Mouse (Mus musculus) kidney, adult 2 months (tissue): ENCODE results near the gene Scmh1. TPM values are rescaled to one million over a fixed set of nuclear protein-coding genes. Genes with fewer than 3 reads are reported as not detected.
A peak's percentile ranks its signal among the peaks of the same experiment; 100 is the strongest.

ENCODE experiments used
- DNase-seq: peaks from one replicate; pipeline ENCODE4 v3.0.0; 2021
- H3K27ac ChIP-seq: fragments of 200-500 bp; 2 replicates; pipeline ENCODE4 v1.5.1; 2012; ENCODE audit warnings: low read depth, low read length, control low read depth, inconsistent platforms; ENCODE audit not compliant: insufficient read depth
- H3K27me3 ChIP-seq: fragments of 200-500 bp; replicated peaks from 2 replicates; pipeline ENCODE4 v1.6.1; 2012; ENCODE audit warnings: mild to moderate bottlenecking, moderate library complexity, low read length, inconsistent platforms; ENCODE audit not compliant: control insufficient read depth, insufficient read depth
- H3K36me3 ChIP-seq: fragments of 200-500 bp; 2 replicates; pipeline ENCODE4 v1.6.1; 2012; ENCODE audit warnings: mild to moderate bottlenecking, moderate library complexity, low read length, inconsistent platforms; ENCODE audit not compliant: control insufficient read depth, insufficient read depth
- H3K4me1 ChIP-seq: fragments of 200-500 bp; 2 replicates; pipeline ENCODE4 v1.6.1; 2011; ENCODE audit warnings: low read length; ENCODE audit not compliant: control insufficient read depth, insufficient read depth
- H3K4me3 ChIP-seq: fragments of 200-500 bp; 2 replicates; pipeline ENCODE4 v1.5.1; 2011; ENCODE audit warnings: mild to moderate bottlenecking, low read depth, low read length, control low read depth; ENCODE audit not compliant: insufficient read depth
- CTCF ChIP-seq: fragments of 200-500 bp; conservative IDR thresholded peaks from 2 replicates; pipeline ENCODE4 v1.5.1; 2011; ENCODE audit warnings: low read depth, mild to moderate bottlenecking, control low read depth, low read length, moderate library complexity, mixed read lengths; ENCODE audit not compliant: insufficient read depth, insufficient read length
- POLR2A ChIP-seq: fragments of 200-500 bp; IDR thresholded peaks from one replicate; pipeline ENCODE4 v1.6.1; 2011; ENCODE audit warnings: low read depth, low read length, control low read depth
- WGBS: fragments of 180-500 bp; shearing (Covaris S2); methylation state at CpG from one replicate; pipeline ENCODE4 v1.1.7; 2018; 5-methylcytosine and 5-hydroxymethylcytosine counted together
- polyA plus RNA-seq: library from polyadenylated mRNA; depleted of rRNA; stranded (reverse); fragments of >200 nt; gene quantifications from 2 replicates; pipeline ENCODE4 v1.2.3, GENCODE M21; 2012; rRNA removed

Scmh1 gene
- polyA plus RNA-seq = 28.1 and 30.0 TPM in 2 replicates

GRCm38 (mm10) chr4:120405144-120405805 lies at the start of gene Scmh1:
Scmh1 (plus strand) TSS chr4:120405281.
- Histone ChIP-seq H3K36me3 (no peaks in the 10 kb centered on the region), H3K4me1 (peaks cover 6% of the 10 kb centered on the region; the same call in 1 of the 2 replicates), H3K27ac (peak within 1 kb of the TSS; percentile 94), H3K27me3 (peaks cover 3% of the 10 kb centered on the region), H3K4me3 (peak within 1 kb of the TSS; percentile 99)
- peak; percentile 72 for DNase-seq
- under 1% methylated on average over 70 of the region's 102 CpGs for WGBS
- TF ChIP-seq CTCF (no peak), POLR2A (no peak)

GRCm38 (mm10) chr4:120360011-120360521 lies 45.0 kb upstream of the Scmh1 start:
- no peak overlapping the region for H3K4me3 ChIP-seq
- WGBS = 12% methylated on average over 8 of the region's 8 CpGs
- TF ChIP-seq CTCF (no peak), POLR2A (no peak)
- H3K4me1 ChIP-seq = no peaks in the 10 kb centered on the region
- no peaks in the 10 kb centered on the region for H3K27me3 ChIP-seq
- peak; percentile 53 for DNase-seq
- no peak overlapping the region for H3K27ac ChIP-seq
- H3K36me3 ChIP-seq = no peaks in the 10 kb centered on the region

GRCm38 (mm10) chr4:120364729-120365128 lies 40.4 kb upstream of the Scmh1 start:
- DNase-seq = no peak
- WGBS = 7% methylated on average over 3 of the region's 3 CpGs

GRCm38 (mm10) chr4:120365456-120365855 lies 39.6 kb upstream of the Scmh1 start:
- H3K4me3 ChIP-seq = no peak overlapping the region
- TF ChIP-seq POLR2A = no peak
- TF ChIP-seq CTCF = no peak
- 54% methylated on average over 5 of the region's 5 CpGs for WGBS

More at GRCm38 (mm10) chr4:120364729-120365128, 40.4 kb upstream of the Scmh1 start:
- Histone ChIP-seq H3K4me1 (no peaks in the 10 kb centered on the region; the same call in 1 of the 2 replicates), H3K36me3 (no peaks in the 10 kb centered on the region), H3K27ac (no peak overlapping the region), H3K4me3 (no peak overlapping the region), H3K27me3 (no peaks in the 10 kb centered on the region)
- no peak for TF ChIP-seq CTCF
- no peak for TF ChIP-seq POLR2A

GRCm38 (mm10) chr4:120368031-120368430 lies 37.0 kb upstream of the Scmh1 start:
- H3K27ac ChIP-seq = no peak overlapping the region
- no peak overlapping the region for H3K4me3 ChIP-seq
- no peaks in the 10 kb centered on the region; the same call in 1 of the 2 replicates for H3K4me1 ChIP-seq
- WGBS = 90% methylated on average over 2 of the region's 2 CpGs
- TF ChIP-seq CTCF (no peak), POLR2A (no peak)
- no peaks in the 10 kb centered on the region for H3K36me3 ChIP-seq
- H3K27me3 ChIP-seq = no peaks in the 10 kb centered on the region
- no peak for DNase-seq

More at GRCm38 (mm10) chr4:120365456-120365855, 39.6 kb upstream of the Scmh1 start:
- H3K36me3 ChIP-seq = no peaks in the 10 kb centered on the region
- no peak overlapping the region for H3K27ac ChIP-seq
- no peak for DNase-seq
- no peaks in the 10 kb centered on the region for H3K27me3 ChIP-seq
- H3K4me1 ChIP-seq = no peaks in the 10 kb centered on the region; the same call in 1 of the 2 replicates

GRCm38 (mm10) chr4:120368663-120369062 lies 36.4 kb upstream of the Scmh1 start:
- peak; percentile 63 for DNase-seq
- Histone ChIP-seq H3K4me1 (no peaks in the 10 kb centered on the region; the same call in 1 of the 2 replicates), H3K4me3 (no peak overlapping the region), H3K27me3 (no peaks in the 10 kb centered on the region), H3K36me3 (no peaks in the 10 kb centered on the region), H3K27ac (no peak overlapping the region)
- TF ChIP-seq CTCF (peak; percentile 83), POLR2A (no peak)
- WGBS = 13% methylated on average over 4 of the region's 4 CpGs

GRCm38 (mm10) chr4:120369156-120369555 lies 35.9 kb upstream of the Scmh1 start:
- Histone ChIP-seq H3K4me1 (no peaks in the 10 kb centered on the region; the same call in 1 of the 2 replicates), H3K4me3 (no peak overlapping the region), H3K27me3 (no peaks in the 10 kb centered on the region), H3K27ac (no peak overlapping the region), H3K36me3 (no peaks in the 10 kb centered on the region)
- 43% methylated on average over 2 of the region's 2 CpGs for WGBS
- DNase-seq = peak; percentile 45
- no peak for TF ChIP-seq POLR2A

- Histone ChIP-seq H3K4me3 (no peak overlapping the region), H3K4me1 (no peaks in the 10 kb centered on the region; the same call in 1 of the 2 replicates), H3K27ac (no peak overlapping the region), H3K27me3 (no peaks in the 10 kb centered on the region), H3K36me3 (no peaks in the 10 kb centered on the region)
- TF ChIP-seq CTCF (no peak), POLR2A (no peak)
- DNase-seq = no peak
- 63% methylated on average over 10 of the region's 10 CpGs for WGBS
Measured at GRCm38 (mm10) chr4:120369861-120370366, 35.2 kb upstream of the Scmh1 start.
